Mouse (Mus musculus) heart, adult 11 months (tissue): ENCODE results near the gene Igf2r.
A peak's percentile ranks its signal among the peaks of the same experiment; 100 is the strongest.

Experiments
- DNase-seq: peaks from one replicate; pipeline ENCODE4 v3.0.0; 2022

The Igf2r gene

GRCm38 (mm10) chr17:12668478-12669362 lies 100.7 kb downstream of the Igf2r start:
- no peak for DNase-seq

- peak; percentile 91 for DNase-seq
These were observed 105.3 kb downstream of the Igf2r start for GRCm38 (mm10) chr17:12664156-12664555.

GRCm38 (mm10) chr17:12660572-12661260 lies 108.7 kb downstream of the Igf2r start:
- DNase-seq: peak; percentile 90

GRCm38 (mm10) chr17:12659233-12659632 lies 110.2 kb downstream of the Igf2r start:
- DNase-seq: peak; percentile 71

GRCm38 (mm10) chr17:12658784-12659183 lies 110.7 kb downstream of the Igf2r start:
- peak; percentile 61 for DNase-seq

GRCm38 (mm10) chr17:12655826-12656225 lies 113.6 kb downstream of the Igf2r start:
- DNase-seq: peak; percentile 75

- no peak for DNase-seq
These were observed 115.4 kb downstream of the Igf2r start for GRCm38 (mm10) chr17:12654061-12654460.

- no peak for DNase-seq
These were observed 116.9 kb downstream of the Igf2r start for GRCm38 (mm10) chr17:12652604-12653003.

GRCm38 (mm10) chr17:12645461-12645860 lies 124.0 kb downstream of the Igf2r start:
- DNase-seq: no peak

- DNase-seq: no peak
These were observed 128.4 kb downstream of the Igf2r start for GRCm38 (mm10) chr17:12641087-12641486.

- DNase-seq: no peak
These were observed 129.9 kb downstream of the Igf2r start for GRCm38 (mm10) chr17:12639585-12639984.

GRCm38 (mm10) chr17:12634814-12635213 lies 134.7 kb downstream of the Igf2r start:
- DNase-seq: no peak
